Mouse (Mus musculus): ENCODE measurements around the gene Mapkap1.

DNA sequence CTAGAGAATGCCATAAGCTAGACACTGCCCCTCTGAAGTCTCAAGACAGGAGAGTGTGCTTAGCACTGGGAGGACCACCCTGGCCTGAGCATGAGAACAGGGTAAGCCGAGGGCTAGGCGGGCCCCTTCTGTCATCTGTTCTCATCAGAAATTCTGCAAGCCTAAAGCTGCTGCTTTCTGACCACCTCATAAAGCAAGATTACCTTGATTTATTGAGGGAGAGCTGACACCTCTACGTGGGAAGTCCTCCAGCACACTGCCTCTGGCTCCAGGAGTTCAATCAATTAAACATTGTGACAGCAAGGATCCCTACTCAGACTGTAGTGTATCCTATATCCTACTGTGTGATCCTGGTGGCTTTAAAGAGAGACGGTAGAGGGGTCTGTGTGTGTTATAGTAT, 166.5 kb downstream of the Mapkap1 start:
- no peak for TF ChIP-seq CTCF (conservative IDR thresholded peaks at IDR 0.05 in 1 of 2, IDR thresholded peaks at IDR 0.05 in 1 of 2; ENCODE audit: low read depth in 2 of 2, low read length in 2 of 2)
- no peak for TF ChIP-seq POLR2A (IDR thresholded peaks at IDR 0.05; ENCODE audit: low read depth, low read length)
- no peak for TF ChIP-seq MAZ (IDR thresholded peaks at IDR 0.05; ENCODE audit: low read depth, low read length)
- no peak for TF ChIP-seq CHD2 (IDR thresholded peaks at IDR 0.05; ENCODE audit: low read length)
- TF ChIP-seq NELFE (IDR thresholded peaks at IDR 0.05; ENCODE audit: low read depth, low read length), result no peak
- no peak for TF ChIP-seq GABPA (IDR thresholded peaks at IDR 0.05; ENCODE audit: insufficient replicate concordance, low read depth, low read length)

Data from CH12.LX (cell line).